14 mouse cellular contexts compared by ENCODE assay signal in genomic region chr17:90456748-90457147, GRCm38 (mm10).
A peak's percentile ranks its signal among the peaks of the same experiment; 100 is the strongest.
DNase-seq lines count a peak whose midpoint lies in the region; ATAC-seq and TF ChIP-seq lines count a peak whose summit lies in the region.
"Had no signal": no experiment of that assay in that cellular context is flagged by ENCODE, and none has a peak within 500 bp of the region (broad histone marks: within the 10 kb centered on the region; RNA-seq: fewer than 3 reads in every experiment).

No protein-coding gene starts in this region.

- no peaks in the 10 kb centered on the region for H3K9me3 ChIP-seq in lung, postnatal 0 days (ENCODE audit: low read length)
- no peaks in the 10 kb centered on the region for H3K9me3 ChIP-seq in hindbrain, embryonic 11.5 days (ENCODE audit: control insufficient read depth, low read length)
- no peaks in the 10 kb centered on the region for H3K9me3 ChIP-seq in neural tube, embryonic 15.5 days (replicated peaks)

- H3K4me3 ChIP-seq in lung, postnatal 0 days (ENCODE audit: low read depth, low read length), result no peak overlapping the region
- H3K4me3 ChIP-seq in hindbrain, embryonic 11.5 days (ENCODE audit: low read depth, low read length), result no peak overlapping the region
- peak overlapping the region; percentile 73 for H3K4me3 ChIP-seq in neural tube, embryonic 15.5 days (replicated peaks)

- no peak overlapping the region for H3K27ac ChIP-seq in lung, postnatal 0 days (ENCODE audit: low read length)
- no peak overlapping the region for H3K27ac ChIP-seq in hindbrain, embryonic 11.5 days (ENCODE audit: low read depth, low read length)
- H3K27ac ChIP-seq in neural tube, embryonic 15.5 days (replicated peaks), result peak overlapping the region; percentile 93

- H3K4me1 ChIP-seq in lung, postnatal 0 days (ENCODE audit: insufficient read depth, low read depth, low read length), result no peaks in the 10 kb centered on the region
- H3K4me1 ChIP-seq in hindbrain, embryonic 11.5 days (replicated peaks; ENCODE audit: control insufficient read depth, insufficient read depth, low read length), result no peaks in the 10 kb centered on the region
- peaks cover 22% of the 10 kb centered on the region for H3K4me1 ChIP-seq in neural tube, embryonic 15.5 days

- WGBS in lung, postnatal 0 days, result 27% methylated on average over 5 of the region's 5 CpGs
- WGBS in hindbrain, embryonic 11.5 days, result 35% methylated on average over 5 of the region's 5 CpGs
- 36% methylated on average over 5 of the region's 5 CpGs for WGBS in neural tube, embryonic 15.5 days

- peaks cover 20% of the 10 kb centered on the region for H3K27me3 ChIP-seq in lung, postnatal 0 days (replicated peaks; ENCODE audit: insufficient read depth, low read length)
- H3K27me3 ChIP-seq in hindbrain, embryonic 11.5 days (ENCODE audit: control insufficient read depth, insufficient read depth, low read length), result no peaks in the 10 kb centered on the region; the same call in 1 of the 2 replicates
- H3K27me3 ChIP-seq in neural tube, embryonic 15.5 days (replicated peaks), result no peaks in the 10 kb centered on the region

- H3K4me2 ChIP-seq in lung, postnatal 0 days (replicated peaks; ENCODE audit: low read depth, low read length), result no peak overlapping the region
- H3K4me2 ChIP-seq in hindbrain, embryonic 11.5 days (replicated peaks; ENCODE audit: low read depth, low read length), result no peak overlapping the region
- peak overlapping the region; percentile 78 for H3K4me2 ChIP-seq in neural tube, embryonic 15.5 days

- TF ChIP-seq CTCF in lung, postnatal 0 days (IDR thresholded peaks at IDR 0.05), result 0 out of 2 replicates have a peak, but pooled peaks have one; percentile 7

- H3K9ac ChIP-seq in lung, postnatal 0 days (replicated peaks; ENCODE audit: low read depth), result no peak overlapping the region
- no peak overlapping the region for H3K9ac ChIP-seq in hindbrain, embryonic 11.5 days (ENCODE audit: low read depth, low read length)
- no peak overlapping the region for H3K9ac ChIP-seq in neural tube, embryonic 15.5 days (replicated peaks)

- no peaks in the 10 kb centered on the region for H3K36me3 ChIP-seq in lung, postnatal 0 days (ENCODE audit: insufficient read depth, low read length)
- no peaks in the 10 kb centered on the region for H3K36me3 ChIP-seq in hindbrain, embryonic 11.5 days (ENCODE audit: control insufficient read depth, insufficient read depth, low read length)
- H3K36me3 ChIP-seq in neural tube, embryonic 15.5 days, result no peaks in the 10 kb centered on the region

- ATAC-seq in lung, postnatal 0 days, result no peak
- no peak for ATAC-seq in hindbrain, embryonic 11.5 days (ENCODE audit: low FRiP score)
- ATAC-seq in neural tube, embryonic 15.5 days (ENCODE audit: low FRiP score), result no peak

- TF ChIP-seq EP300 in lung, postnatal 0 days (IDR thresholded peaks at IDR 0.05), result no peak

- DNase-seq in embryo, embryonic 10.5 days (ENCODE audit: low spot score), result peak; percentile 11
- DNase-seq in embryo, embryonic 9.5 days (ENCODE audit: extremely low spot score), result no peak
- no peak for DNase-seq in lung, postnatal 0 days (ENCODE audit: low spot score)
- no peak for DNase-seq in lung, adult 18-20 months
- DNase-seq in hindbrain, embryonic 11.5 days (ENCODE audit: low spot score), result peak; percentile 33
- DNase-seq in urinary bladder, adult 2 months (ENCODE audit: low spot score), result no peak
- DNase-seq in kidney, postnatal 4 days, result no peak
- DNase-seq: adrenal gland, adult 2 months; cerebellum, adult 11 months; heart, postnatal 36 days; kidney, adult 9 months; lung, postnatal 4 days; thymus, postnatal 14 days had no signal

Comparison
In these comparisons a context has a peak if more than half of its experiments do, and no peak if none do; other contexts are left out.
1. DNase-seq: peak in embryo, embryonic 10.5 days (single experiment) and hindbrain, embryonic 11.5 days (single experiment); none in embryo, embryonic 9.5 days (single experiment), lung, postnatal 0 days (single experiment), lung, adult 18-20 months (0 of 2), urinary bladder, adult 2 months (single experiment) and kidney, postnatal 4 days (0 of 2).